Mouse (Mus musculus) heart, embryonic 11.5 days (tissue): ENCODE measurements around the gene Ube4b. TPM values are rescaled to one million over a fixed set of nuclear protein-coding genes. Genes with fewer than 3 reads are reported as not detected.
A peak's percentile ranks its signal among the peaks of the same experiment; 100 is the strongest.
"Not testable (repeated sequence)": the region's sequence is repeated elsewhere in the genome, so short reads cannot be mapped to it uniquely, and the experiment has no call there.

Source experiments
- ATAC-seq: fragments of 200-750 bp; cut with Nextera tagmentation; replicated peaks from 2 replicates; pipeline ENCODE4 v1.8.0; 2017; ENCODE audit warnings: moderate library complexity; ENCODE audit not compliant: insufficient number of reproducible peaks, low FRiP score, low TSS enrichment
- H3K27ac ChIP-seq: fragments of 300-500 bp; sonication (generic); 2 replicates; pipeline ENCODE4 v1.5.1; 2014; ENCODE audit warnings: mild to moderate bottlenecking, low read depth, low read length
- H3K27me3 ChIP-seq: fragments of 300-500 bp; sonication (generic); 2 replicates; pipeline ENCODE4 v1.6.1; 2014; ENCODE audit warnings: mild to moderate bottlenecking, low read length, mixed read lengths; ENCODE audit not compliant: control insufficient read depth, insufficient read depth
- H3K36me3 ChIP-seq: fragments of 300-500 bp; sonication (generic); 2 replicates; pipeline ENCODE4 v1.6.1; 2014; ENCODE audit warnings: mild to moderate bottlenecking, low read length, moderate library complexity, mixed read lengths; ENCODE audit not compliant: control insufficient read depth, insufficient read depth
- H3K4me1 ChIP-seq: fragments of 300-500 bp; sonication (generic); 2 replicates; pipeline ENCODE4 v1.6.1; 2014; ENCODE audit warnings: low read length; ENCODE audit not compliant: control insufficient read depth, insufficient read depth
- H3K4me2 ChIP-seq: fragments of 300-500 bp; sonication (generic); 2 replicates; pipeline ENCODE4 v1.6.1; 2014; ENCODE audit warnings: mild to moderate bottlenecking, moderate library complexity
- H3K4me3 ChIP-seq: fragments of 300-500 bp; sonication (generic); 2 replicates; pipeline ENCODE4 v1.5.1; 2014; ENCODE audit warnings: low read depth, low read length
- H3K9ac ChIP-seq: fragments of 300-500 bp; sonication (generic); 2 replicates; pipeline ENCODE4 v1.6.1; 2014; ENCODE audit warnings: mild to moderate bottlenecking, low read depth, low read length, moderate library complexity
- H3K9me3 ChIP-seq: fragments of 300-500 bp; sonication (generic); replicated peaks from 2 replicates; pipeline ENCODE4 v1.6.1; 2016; ENCODE audit warnings: low read length; ENCODE audit not compliant: control insufficient read depth
- WGBS: fragments of 180-500 bp; shearing (Covaris S2); extraction: QIAGEN DNeasy Blood & Tissue Kit; methylation state at CpG from one replicate; pipeline ENCODE4 v1.1.7; 2014; ENCODE audit not compliant: insufficient replicate concordance; 5-methylcytosine and 5-hydroxymethylcytosine counted together
- polyA plus RNA-seq: library from polyadenylated mRNA; unstranded; fragments of >200 nt; fragmentation: Nextera tagmentation; extraction: Ambion mirVana; gene quantifications from 2 replicates; pipeline ENCODE4 v1.2.1, GENCODE M21; 2014

Ube4b gene
- polyA plus RNA-seq, 1 experiment from 2014 or later, result 36.3 TPM

- H3K4me3 ChIP-seq, result no peak overlapping the region
- H3K27ac ChIP-seq, result no peak overlapping the region
- 56% methylated on average over 5 of the region's 5 CpGs for WGBS
- H3K4me2 ChIP-seq, result no peak overlapping the region
- no peaks in the 10 kb centered on the region for H3K36me3 ChIP-seq
- H3K9ac ChIP-seq, result no peak overlapping the region
- 0 out of 2 replicates have a peak, but pooled peaks cover under 1% of the 10 kb centered on the region for H3K4me1 ChIP-seq
- H3K27me3 ChIP-seq, result no peaks in the 10 kb centered on the region
- no peak for ATAC-seq
- H3K9me3 ChIP-seq, result no peaks in the 10 kb centered on the region
These were observed 32.0 kb upstream of the Ube4b start for GRCm38 (mm10) chr4:149458526-149458925.

- H3K4me2 ChIP-seq, result no peak overlapping the region
- no peak for ATAC-seq
- no peak overlapping the region for H3K4me3 ChIP-seq
- H3K27me3 ChIP-seq, result no peaks in the 10 kb centered on the region
- H3K27ac ChIP-seq, result no peak overlapping the region
- no peak overlapping the region for H3K9ac ChIP-seq
- no peaks in the 10 kb centered on the region for H3K9me3 ChIP-seq
- no peaks in the 10 kb centered on the region for H3K4me1 ChIP-seq
- WGBS, result 75% methylated on average over 6 of the region's 6 CpGs
- H3K36me3 ChIP-seq, result no peaks in the 10 kb centered on the region
These were observed 31.4 kb upstream of the Ube4b start for GRCm38 (mm10) chr4:149457831-149458430.

GRCm38 (mm10) chr4:149457163-149457562 is 30.6 kb upstream of the Ube4b start:
- not testable (repeated sequence) for H3K4me3 ChIP-seq, H3K27me3 ChIP-seq, H3K9me3 ChIP-seq, ATAC-seq, H3K36me3 ChIP-seq, H3K4me2 ChIP-seq, H3K9ac ChIP-seq, H3K27ac ChIP-seq, H3K4me1 ChIP-seq
- WGBS, result 82% methylated on average over 27 of the region's 27 CpGs

GRCm38 (mm10) chr4:149454879-149455278 is 28.3 kb upstream of the Ube4b start, which contains the start of gene Rbp7:
Gene Rbp7, minus strand, starts transcription at chr4:149454978.
- 40% methylated on average over 8 of the region's 8 CpGs for WGBS
- Histone ChIP-seq H3K36me3 (no peaks in the 10 kb centered on the region), H3K27me3 (no peaks in the 10 kb centered on the region), H3K9ac (no peak within 1 kb of the TSS), H3K4me1 (no peaks in the 10 kb centered on the region), H3K9me3 (no peaks in the 10 kb centered on the region), H3K27ac (no peak within 1 kb of the TSS), H3K4me3 (no peak within 1 kb of the TSS), H3K4me2 (no peak within 1 kb of the TSS)
- ATAC-seq, result no peak

GRCm38 (mm10) chr4:149454263-149454662 is 27.7 kb upstream of the Ube4b start:
- Histone ChIP-seq H3K27ac (no peak overlapping the region), H3K9me3 (no peaks in the 10 kb centered on the region), H3K4me1 (no peaks in the 10 kb centered on the region), H3K9ac (no peak overlapping the region), H3K4me2 (no peak overlapping the region), H3K36me3 (no peaks in the 10 kb centered on the region), H3K4me3 (no peak overlapping the region), H3K27me3 (no peaks in the 10 kb centered on the region)
- no peak for ATAC-seq
- 75% methylated on average over 17 of the region's 17 CpGs for WGBS

- H3K9me3 ChIP-seq, result no peaks in the 10 kb centered on the region
- H3K9ac ChIP-seq, result no peak overlapping the region
- no peaks in the 10 kb centered on the region for H3K4me1 ChIP-seq
- no peak for ATAC-seq
- H3K36me3 ChIP-seq, result no peaks in the 10 kb centered on the region
- no peak overlapping the region for H3K27ac ChIP-seq
- no peak overlapping the region for H3K4me2 ChIP-seq
- H3K27me3 ChIP-seq, result no peaks in the 10 kb centered on the region
- 84% methylated on average over 4 of the region's 4 CpGs for WGBS
- H3K4me3 ChIP-seq, result no peak overlapping the region
These were observed 27.1 kb upstream of the Ube4b start for GRCm38 (mm10) chr4:149453656-149454055.

GRCm38 (mm10) chr4:149450636-149451035 is 24.1 kb upstream of the Ube4b start:
- Histone ChIP-seq H3K9ac (no peak overlapping the region), H3K4me1 (peaks cover 4% of the 10 kb centered on the region; the same call in 1 of the 2 replicates), H3K9me3 (no peaks in the 10 kb centered on the region), H3K36me3 (no peaks in the 10 kb centered on the region), H3K4me3 (no peak overlapping the region), H3K27ac (no peak overlapping the region), H3K4me2 (no peak overlapping the region), H3K27me3 (no peaks in the 10 kb centered on the region)
- ATAC-seq, result no peak
- 80% methylated on average over 3 of the region's 3 CpGs for WGBS

- WGBS, result 14% methylated on average over 1 of the region's 1 CpGs
- H3K27me3 ChIP-seq, result no peaks in the 10 kb centered on the region
- peaks cover 4% of the 10 kb centered on the region for H3K4me1 ChIP-seq
- no peak for ATAC-seq
- no peaks in the 10 kb centered on the region for H3K9me3 ChIP-seq
- H3K36me3 ChIP-seq, result no peaks in the 10 kb centered on the region
- H3K27ac ChIP-seq, result peak overlapping the region; percentile 77
- H3K4me2 ChIP-seq, result peak overlapping the region; percentile 73
- peak overlapping the region; percentile 16; the same call in 1 of the 2 replicates for H3K9ac ChIP-seq
- no peak overlapping the region for H3K4me3 ChIP-seq
These were observed 19.8 kb upstream of the Ube4b start for GRCm38 (mm10) chr4:149446309-149446708.

- peak overlapping the region; percentile 70; the same call in 1 of the 2 replicates for H3K9ac ChIP-seq
- WGBS, result 1% methylated on average over 11 of the region's 11 CpGs
These were observed 19.3 kb upstream of the Ube4b start for GRCm38 (mm10) chr4:149445868-149446267.

More at GRCm38 (mm10) chr4:149445868-149446267, 19.3 kb upstream of the Ube4b start:
- peak overlapping the region; percentile 73 for H3K4me2 ChIP-seq
- no peaks in the 10 kb centered on the region for H3K9me3 ChIP-seq
- H3K36me3 ChIP-seq, result no peaks in the 10 kb centered on the region
- peaks cover 4% of the 10 kb centered on the region for H3K4me1 ChIP-seq
- peak; percentile 50; the same call in 1 of the 2 replicates for ATAC-seq
- H3K4me3 ChIP-seq, result peak overlapping the region; percentile 8
- H3K27ac ChIP-seq, result peak overlapping the region; percentile 77
- H3K27me3 ChIP-seq, result no peaks in the 10 kb centered on the region
